Mouse (Mus musculus) heart, postnatal 14 days (tissue): ENCODE data around the gene Omt2b. TPM values are rescaled to one million over a fixed set of nuclear protein-coding genes. Genes with fewer than 3 reads are reported as not detected.
"Not testable (repeated sequence)": the region's sequence is repeated elsewhere in the genome, so short reads cannot be mapped to it uniquely, and the experiment has no call there.

Experiments used
- DNase-seq, 2 experiments: peaks; one replicate each; pipeline ENCODE4 v3.0.0; 2021 to 2022
- intact Hi-C: fragments of 180-260 bp; cut with DNase I; formaldehyde crosslinking; loops from one replicate; pipeline ENCODE4 v1.15.1; 2025
- total RNA-seq, 2 experiments: library from RNA; stranded (reverse); gene quantifications; 2 replicates each; pipeline ENCODE4 v1.2.3; 2021

The Omt2b gene
- total RNA-seq, 2 experiments from 2014 or later: not detected

DNA sequence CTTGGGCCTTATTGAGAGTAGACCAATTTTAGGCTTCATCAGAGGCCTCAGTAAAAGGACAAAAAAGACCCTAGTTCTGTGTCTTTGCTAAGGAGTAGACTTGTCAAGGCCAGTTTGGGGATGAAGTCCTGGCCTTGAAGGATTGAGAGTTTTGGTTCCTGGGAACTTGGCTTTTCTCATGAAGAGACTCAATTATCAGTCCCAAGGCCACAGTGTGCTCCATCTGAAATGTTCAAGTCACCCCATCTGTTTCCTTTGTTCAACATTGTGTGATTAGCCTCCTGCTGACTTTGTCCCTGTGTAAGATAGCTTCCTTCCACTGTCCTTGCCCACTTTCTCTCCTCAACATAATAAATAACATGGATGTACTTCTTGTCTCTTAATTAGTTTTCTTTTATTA, 22.6 kb downstream of the Omt2b start:
- intact Hi-C loops, DNase-seq: not testable (repeated sequence)

DNA sequence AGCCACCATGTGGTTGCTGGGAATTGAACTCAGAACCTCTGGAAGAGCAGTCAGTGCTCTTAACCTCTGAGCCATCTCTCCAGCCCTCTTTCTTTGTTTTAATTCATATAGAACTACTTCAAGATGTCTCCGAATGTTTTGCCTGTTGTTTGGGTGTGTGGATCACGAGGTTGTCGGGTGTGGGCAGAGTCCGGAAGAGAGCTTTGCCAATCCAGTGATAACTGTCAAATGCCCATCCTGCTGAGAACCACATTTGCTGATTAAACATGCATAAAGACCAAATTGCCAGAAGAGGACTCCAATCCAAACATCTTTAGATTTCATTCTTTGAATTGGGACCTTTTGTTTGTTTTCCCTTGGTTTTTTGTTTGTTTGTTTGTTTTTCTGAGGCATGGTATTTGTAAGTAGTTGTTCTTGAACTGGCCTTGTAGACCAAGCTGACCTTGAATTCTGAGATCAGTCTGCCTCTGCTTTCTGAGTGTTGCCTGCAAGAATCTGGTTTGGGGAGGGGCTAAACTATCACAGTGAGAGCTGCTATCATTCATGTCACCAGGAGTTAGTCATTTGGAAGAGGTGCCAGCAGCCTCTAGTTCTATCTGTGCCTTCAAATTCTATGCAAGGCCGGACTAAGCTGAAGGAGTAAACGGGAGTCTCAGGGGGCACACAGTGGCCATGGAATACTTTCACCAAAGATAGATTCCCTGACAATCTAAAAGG, 24.3 kb downstream of the Omt2b start:
- intact Hi-C loops: no loop called here
- DNase-seq: no peak

DNA sequence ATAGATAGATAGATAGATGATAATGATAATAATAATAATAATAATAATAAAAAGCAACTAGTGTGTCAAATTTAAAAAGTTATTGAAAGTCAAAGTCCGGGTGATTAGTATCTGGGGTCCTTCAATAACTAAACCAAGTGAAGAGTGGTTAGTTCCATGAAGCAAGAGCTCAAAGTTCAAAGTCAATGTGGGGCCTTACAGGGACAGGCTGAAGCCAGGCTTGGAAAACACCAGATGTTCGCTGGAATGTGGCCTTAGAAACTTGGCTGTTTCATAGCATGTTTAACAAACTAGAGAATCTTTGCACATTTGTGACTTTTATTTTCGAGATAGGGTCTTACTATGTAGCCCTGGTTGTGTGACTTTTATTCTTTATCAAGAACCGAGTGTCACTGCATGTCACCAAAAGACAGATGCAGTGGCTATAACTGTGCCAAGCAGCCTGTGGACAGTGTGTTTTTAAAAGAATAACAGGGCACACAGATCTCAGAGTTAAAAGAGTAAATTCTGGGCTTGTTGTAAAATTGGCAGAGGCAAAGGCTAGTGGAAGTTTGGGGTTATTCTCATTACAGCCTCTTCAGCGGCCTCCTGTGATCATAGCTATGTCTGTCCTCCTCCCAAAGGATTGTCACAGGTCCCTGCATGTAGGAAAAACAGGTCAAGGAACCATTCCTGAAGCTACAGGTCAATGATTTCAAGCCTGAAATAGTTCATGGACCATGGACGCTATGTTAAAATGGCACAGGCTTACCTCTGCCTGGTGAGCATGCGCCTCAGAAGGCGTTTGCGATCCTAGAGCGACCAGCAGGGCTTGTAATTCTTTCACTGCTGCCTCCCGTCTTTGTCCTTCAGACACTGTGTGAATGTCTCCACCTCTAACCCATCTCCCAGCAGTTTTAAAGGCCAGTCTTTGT, 27.5 kb downstream of the Omt2b start:
- DNase-seq: peak in 1 of 2 experiments; percentile 4
- intact Hi-C loops: loop anchor here (5.0 kb wide), 1 partner anchor 197 kb away; no protein-coding TSS in a partner anchor

DNA sequence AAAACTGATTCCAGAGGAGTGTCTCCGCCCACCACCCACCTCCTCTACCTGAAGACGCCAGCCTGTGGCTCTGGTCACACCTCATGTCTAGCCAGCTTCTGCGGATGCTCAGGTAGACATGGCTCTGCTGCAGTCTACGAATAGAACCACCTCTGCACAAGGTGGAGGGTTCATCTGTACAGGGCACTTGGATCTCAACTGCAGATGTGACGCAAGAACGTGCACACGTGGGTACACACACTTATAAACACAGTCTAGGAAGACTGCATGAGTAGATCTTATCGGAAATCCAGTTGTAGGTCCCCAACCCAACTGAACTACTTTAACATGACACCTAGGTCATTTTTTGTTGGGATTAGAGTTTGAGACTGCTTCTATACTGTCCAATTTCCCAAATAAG, 28.2 kb downstream of the Omt2b start, which contains the start of gene Gsta2:
Gsta2 (minus strand) TSS at position 178 of the 400 bp plus-strand sequence.
- intact Hi-C loops: loop anchor here (5.0 kb wide), 1 partner anchor 197 kb away; no protein-coding TSS in a partner anchor
- DNase-seq: no peak

DNA sequence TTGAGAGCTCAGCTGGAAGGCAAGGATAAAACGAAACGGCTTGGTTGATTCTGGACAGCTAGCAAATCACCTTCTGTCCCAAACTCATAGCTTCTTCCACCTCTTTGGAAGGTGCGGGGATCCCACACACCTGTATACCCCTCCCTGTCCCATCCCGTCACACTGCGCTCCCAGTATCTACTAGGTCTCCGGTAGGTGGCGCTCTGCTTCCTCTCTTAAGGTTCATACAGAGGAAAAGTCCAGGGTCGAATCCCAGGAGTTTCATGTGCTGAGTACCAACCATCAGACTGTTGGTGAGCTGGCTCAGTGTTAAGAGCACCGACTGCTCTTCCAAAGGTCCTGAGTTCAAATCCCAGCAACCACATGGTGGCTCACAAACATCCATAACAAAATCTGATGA, 30.7 kb downstream of the Omt2b start:
- intact Hi-C loops: loop anchor here (5.0 kb wide), 1 partner anchor 194 kb away; no protein-coding TSS in a partner anchor
- peak; percentile 70 to 75 for DNase-seq

DNA sequence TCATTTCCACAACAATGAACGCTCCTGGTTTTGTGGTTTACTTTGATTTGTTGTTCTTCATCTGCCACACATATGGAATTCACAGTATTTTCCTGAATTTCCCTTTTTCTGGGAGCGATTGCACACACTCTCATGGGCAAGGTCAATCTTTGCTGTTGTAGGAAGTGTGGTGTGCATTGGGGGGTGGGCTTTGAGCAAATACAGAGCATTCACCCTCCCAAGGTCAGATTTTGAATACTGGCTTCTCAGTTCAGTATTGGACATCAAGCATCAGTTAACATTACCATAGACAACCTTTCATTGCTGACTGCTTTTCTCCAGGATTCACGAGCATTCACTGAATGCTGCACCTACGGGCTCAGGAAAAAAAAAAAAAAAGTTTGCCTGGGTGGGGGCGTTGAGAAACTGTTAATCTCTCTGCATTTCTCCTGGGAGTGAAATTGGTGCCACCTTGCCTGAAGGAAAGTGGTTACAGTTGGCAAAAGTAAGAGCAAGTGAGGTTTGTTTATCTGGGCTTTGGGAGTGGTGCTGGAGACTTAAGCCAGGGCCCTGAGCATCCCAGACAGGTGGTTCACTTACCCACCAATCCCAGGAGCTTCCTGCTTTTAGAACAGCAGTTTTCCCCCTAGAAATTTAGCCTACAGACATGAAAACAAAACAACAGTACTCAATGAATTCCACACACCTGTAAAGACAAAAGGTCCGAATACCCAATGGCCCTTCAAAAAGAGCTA, 32.5 kb downstream of the Omt2b start:
- no peak for DNase-seq
- intact Hi-C loops: loop anchor here (5.0 kb wide), 2 partner anchors 77 to 192 kb away; no protein-coding TSS in a partner anchor

DNA sequence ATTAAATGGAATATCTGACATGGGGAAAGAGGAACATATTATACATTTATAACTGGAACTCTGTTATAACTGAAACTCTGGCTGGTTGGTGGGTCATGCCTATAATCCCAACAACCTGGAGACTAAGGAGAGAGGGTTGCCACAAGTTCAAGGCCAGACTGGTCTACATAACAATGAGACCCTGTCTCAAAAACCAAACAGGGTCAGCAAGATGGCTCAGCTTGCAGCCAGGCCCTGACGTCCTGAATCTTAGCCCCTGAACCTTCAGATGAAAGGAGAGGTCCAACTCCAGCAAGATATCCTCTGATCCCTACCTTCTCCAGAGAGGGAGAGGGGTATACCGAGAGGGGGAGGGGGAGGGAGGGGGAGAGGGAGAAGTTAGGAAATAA, 33.1 kb downstream of the Omt2b start:
- intact Hi-C loops: loop anchor here (5.0 kb wide), 1 partner anchor 77 kb away; no protein-coding TSS in a partner anchor
- DNase-seq: no peak

DNA sequence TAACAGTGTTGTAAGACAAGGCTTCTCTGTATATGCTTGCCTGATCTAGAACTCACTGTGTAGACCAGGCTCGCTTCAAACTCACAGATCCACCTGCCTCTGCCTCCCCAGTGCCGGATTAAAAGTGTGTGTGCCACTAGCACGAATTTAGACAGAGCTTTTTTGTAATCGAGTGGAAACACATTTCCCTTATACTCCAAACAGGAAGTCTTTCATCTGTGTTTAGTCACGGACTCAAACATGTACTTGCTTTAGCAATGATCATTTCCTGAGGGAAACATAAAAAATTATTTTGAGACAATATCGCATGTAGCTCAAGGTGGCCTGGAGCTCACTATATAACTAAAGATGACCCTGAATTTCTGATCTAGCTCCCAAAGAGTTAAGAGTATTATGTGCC, 36.0 kb downstream of the Omt2b start:
- intact Hi-C loops: loop anchor here (5.0 kb wide), 1 partner anchor 74 kb away; no protein-coding TSS in a partner anchor
- no peak for DNase-seq

DNA sequence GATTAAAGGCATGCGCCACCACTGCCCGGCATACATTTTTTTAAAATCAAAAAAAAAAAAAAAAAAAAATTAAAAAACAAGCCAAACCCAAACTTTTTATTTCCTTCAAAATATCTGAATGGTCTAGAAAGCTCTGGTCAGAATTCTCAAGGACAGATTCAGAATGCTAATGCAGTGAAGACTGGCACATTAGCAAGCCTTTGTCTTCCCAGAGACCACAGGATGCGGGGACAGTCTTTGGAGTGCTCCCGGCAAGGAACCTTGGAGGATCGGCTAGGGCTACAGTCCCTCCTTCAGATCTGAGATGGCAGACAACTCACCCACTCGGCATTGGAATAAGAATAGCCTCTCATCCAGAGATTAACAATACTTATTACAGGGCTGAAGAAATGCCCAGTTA, 37.3 kb downstream of the Omt2b start:
- no peak for DNase-seq

DNA sequence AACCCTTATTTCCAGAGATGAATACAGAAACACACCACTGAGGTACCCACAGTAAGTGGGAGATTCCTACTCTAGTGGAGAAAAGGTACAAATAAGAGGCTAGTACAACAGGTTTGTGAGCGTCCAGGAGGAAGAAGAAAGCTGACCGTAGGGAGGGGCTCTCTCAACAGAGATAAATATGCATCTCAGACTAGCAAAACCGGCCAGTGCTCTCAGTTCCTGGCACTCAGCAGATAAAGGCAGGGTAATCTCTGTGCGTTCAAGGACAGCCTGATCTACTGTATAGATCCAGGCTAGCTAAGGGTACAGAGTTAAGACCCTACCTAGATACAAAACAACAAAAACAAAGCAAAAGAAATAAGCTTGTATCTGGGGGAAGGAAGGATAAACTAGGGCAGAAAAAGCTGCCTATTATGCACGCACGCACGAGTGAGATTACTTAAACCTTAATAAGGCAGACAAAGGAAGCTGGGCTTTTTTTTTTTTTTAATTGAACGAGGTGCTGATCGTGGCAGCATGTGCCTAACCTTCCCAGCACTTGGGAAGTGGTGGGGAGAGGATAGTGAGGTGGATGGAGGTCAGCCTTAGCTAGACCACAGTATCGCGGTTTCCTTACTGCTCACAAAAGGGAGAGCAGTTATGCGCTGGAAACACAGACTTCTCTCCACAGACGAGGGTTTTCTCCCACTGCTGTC, 38.6 kb downstream of the Omt2b start:
- intact Hi-C loops: no loop called here

More for the DNA sequence above, 37.3 kb downstream of the Omt2b start:
- intact Hi-C loops: loop anchor here (5.0 kb wide), 1 partner anchor 73 kb away; no protein-coding TSS in a partner anchor

DNA sequence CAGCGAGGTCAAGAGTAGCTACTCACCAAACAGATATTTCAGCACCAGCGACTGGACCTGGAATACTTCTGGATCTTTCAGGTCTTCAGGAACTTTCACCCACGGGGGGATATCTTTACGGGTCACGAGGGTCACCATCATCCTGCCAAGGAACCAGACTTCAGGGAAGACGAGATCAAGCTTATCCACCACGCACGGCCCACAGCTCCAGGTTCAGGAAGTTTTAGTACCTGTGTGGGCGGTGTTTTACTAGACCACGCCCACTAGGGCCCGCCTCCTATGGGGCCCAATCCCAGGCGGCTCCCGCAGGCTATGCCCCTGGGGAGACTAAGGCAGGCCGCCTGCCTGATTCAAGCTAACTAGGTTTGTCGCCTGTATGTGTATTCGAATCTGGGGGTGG, 40.6 kb downstream of the Omt2b start, which contains the start of gene Dppa5a:
Dppa5a (minus strand) TSS at position 219 of the 400 bp plus-strand sequence.
- DNase-seq, intact Hi-C loops: not testable (repeated sequence)

More for the DNA sequence above, 38.6 kb downstream of the Omt2b start:
- no peak for DNase-seq

DNA sequence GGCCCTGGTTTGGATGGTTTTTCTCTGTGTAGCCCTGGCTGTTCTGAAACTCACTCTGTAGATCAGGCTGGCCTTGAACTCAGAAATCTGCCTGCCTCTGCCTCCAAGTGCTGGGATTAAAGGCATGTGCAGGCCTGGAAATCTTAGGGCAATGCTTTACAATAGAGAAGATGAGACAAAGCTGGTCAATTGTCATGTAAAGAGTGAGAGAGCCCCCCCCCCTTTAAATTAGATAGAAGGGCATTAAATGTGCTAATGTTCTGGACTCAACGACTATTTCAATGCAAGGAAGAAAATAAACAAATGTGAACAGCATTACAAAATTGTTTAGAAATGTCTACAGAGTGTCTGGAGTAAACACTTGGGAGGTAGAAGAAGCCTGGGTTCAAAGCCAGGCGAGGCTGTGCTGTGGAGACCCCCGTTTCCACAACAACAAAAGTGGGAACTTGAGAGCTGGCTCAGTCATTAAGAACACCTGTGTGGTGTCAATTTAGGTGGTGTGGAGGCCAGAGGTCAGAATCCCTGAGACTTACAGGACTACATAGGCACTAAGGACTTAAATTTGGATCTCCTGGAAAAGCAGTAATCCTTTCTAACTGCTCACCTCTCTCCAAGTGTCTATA, 41.4 kb downstream of the Omt2b start:
- DNase-seq: no peak
- intact Hi-C loops: no loop called here

DNA sequence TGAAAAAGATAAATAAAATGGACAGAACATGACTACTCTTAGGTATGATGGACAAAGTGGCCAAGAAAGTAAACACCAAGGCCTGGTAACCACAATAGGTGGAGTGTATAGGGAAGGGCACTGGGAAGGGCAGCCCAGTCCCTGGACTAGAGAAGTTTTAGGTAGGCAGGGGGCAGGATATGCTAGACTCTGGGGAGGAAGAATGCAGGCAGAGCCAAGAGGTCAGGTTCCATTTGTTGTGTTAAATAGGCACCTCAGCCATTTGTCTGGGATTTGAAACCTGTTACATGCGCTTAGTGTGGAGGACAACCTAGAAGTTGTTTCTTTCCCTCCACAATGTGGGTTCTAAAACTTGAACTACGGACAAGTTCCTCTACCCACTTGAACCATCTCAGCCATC, 42.0 kb downstream of the Omt2b start:
- intact Hi-C loops: no loop called here
- no peak for DNase-seq

DNA sequence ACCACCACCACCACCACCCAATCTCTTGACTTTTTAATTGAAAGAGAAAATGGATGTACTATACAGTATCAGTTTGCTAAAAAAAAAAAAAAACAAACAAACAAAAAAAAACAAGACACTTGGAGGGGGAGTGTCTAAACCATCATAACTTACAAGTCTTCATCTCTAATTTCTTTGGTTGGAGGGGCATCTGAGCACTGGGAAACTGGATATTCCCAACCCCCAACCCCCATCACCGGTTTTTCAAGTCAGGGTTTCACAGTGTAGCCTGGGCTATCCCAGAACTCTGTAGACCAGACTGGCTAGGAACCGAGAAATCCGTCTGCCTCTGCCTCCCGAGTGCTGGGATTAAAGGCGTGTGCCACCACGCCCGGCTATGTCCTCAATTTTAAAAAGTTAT, 42.4 kb downstream of the Omt2b start:
- intact Hi-C loops: no loop called here
- DNase-seq: no peak

DNA sequence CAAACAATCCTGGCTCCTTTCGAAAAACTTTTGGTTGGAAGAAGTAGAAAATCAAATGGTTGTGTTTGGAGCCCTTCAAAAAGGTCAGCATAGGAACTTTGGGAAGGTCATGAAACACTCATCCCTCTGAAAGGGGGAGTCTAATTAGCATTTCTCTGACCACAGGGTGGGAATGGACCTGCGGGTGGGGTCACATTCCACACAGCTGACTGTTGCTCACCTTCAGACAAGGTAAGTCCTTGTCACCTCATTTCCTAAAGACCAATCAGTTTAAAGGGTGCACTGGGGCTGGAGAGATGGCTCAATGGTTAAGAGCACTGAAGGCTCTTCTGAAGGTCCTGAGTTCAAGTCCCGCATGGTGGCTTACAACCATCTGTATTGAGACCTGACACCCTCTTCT, 44.1 kb downstream of the Omt2b start:
- no peak for DNase-seq
- intact Hi-C loops: no loop called here

DNA sequence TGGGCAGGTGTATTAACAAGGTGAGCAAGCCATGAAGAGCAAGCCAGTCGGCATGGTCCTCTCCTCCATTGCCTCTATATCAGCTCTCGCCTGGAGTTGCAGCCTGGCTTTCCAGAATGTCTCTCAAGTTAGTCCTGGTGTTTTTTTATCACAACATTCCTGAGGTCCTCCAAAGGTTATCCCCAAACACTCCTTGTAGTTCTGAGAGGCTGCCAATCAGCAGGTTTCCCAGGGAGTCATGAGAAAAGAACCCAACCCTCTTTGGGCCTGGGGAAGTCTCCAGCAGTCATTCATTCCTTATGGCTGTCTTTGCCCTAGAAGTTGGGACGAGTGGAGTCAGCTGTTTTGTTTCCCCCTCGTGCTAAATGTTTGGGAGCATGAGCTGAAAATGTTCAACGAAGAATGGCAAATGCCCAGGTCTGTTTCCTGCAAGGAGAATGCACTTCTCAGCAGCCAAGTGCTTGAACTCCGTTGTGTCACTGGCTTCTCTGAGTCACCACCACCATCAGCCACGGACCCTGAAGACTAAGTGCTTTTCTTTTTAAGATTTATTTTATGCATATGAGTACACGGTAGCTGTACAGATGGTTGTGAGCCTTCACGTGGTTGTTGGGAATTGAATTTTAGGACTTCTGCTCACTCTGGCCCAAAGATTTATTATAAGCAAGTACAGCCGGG, 45.6 kb downstream of the Omt2b start:
- intact Hi-C loops: no loop called here

DNA sequence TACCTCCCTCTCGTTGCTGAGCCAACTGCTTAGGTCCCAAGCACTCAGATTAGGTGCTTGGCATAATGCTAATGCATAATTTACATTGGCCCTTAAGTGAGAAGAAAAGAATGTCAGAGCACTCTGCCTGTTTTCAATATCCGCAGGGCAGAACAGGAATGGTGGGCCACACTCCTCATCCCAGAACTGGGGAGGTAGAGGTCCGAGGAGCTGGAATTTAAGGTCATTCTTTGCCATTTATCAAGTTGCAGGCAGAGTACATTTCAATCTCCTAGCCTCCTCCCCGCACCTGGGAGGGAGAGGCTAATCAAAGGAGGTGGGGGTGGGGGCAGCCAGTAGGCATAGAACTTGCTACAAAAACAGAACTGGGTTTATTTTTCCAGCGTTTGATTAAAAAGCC, 47.0 kb downstream of the Omt2b start:
- DNase-seq: no peak
- intact Hi-C loops: no loop called here

More for the DNA sequence above, 45.6 kb downstream of the Omt2b start:
- no peak for DNase-seq

DNA sequence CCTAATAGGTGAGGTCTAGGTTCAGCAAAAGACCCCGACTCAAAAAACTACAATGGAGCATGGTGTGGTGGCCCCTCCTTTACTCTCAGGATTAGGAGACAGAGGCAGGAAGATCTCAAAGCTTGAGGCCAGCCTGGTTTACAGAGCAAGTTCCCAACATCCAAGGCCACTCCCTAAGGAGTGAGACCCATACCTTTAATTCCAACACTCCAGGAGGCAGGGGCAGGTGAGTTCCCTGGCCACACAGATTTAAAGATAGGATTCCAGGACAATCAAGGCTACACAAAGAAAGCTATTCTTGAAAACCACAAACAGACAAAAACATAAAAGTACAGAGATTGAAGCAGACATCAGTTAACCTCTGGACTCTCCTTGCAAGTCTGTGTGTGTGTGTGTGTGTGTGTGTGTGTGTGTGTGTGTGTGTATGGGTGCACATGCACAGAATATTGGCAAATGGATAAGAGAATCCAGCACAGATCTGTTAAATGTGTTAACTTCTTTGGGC, 47.5 kb downstream of the Omt2b start:
- DNase-seq: no peak
- intact Hi-C loops: no loop called here
